Mouse (Mus musculus): ENCODE measurements at regions not wholly inside any gene's neighbourhood (a gene's known extent, or its start where the extent isn't known, plus 50 kb on each side); places are given as distances from the start of the nearest gene placed in this dataset.
"Not testable (repeated sequence)": the region's sequence is repeated elsewhere in the genome, so short reads cannot be mapped to it uniquely, and the experiment has no call there.

- intact Hi-C loops (cut with DNase I): no loop called here
- DNase-seq (ENCODE audit: low spot score in 2 of 2): peak; percentile 47 to 77
These were observed 157.0 kb upstream of the Sfswap start for GRCm38 (mm10) chr5:129344038-129344437.

- no peak for DNase-seq (ENCODE audit: low spot score in 2 of 2)
- intact Hi-C loops (cut with DNase I): no loop called here
These were observed 151.0 kb upstream of the Sfswap start for GRCm38 (mm10) chr5:129350024-129350423.

- intact Hi-C loops (cut with DNase I): no loop called here
- no peak for DNase-seq (ENCODE audit: low spot score in 2 of 2)
These were observed 147.5 kb upstream of the Sfswap start for GRCm38 (mm10) chr5:129353549-129353948.

GRCm38 (mm10) chr5:129354877-129355276 lies 146.1 kb upstream of the Sfswap start:
- intact Hi-C loops (cut with DNase I): no loop called here
- no peak for DNase-seq (ENCODE audit: low spot score in 2 of 2)

- DNase-seq (ENCODE audit: low spot score in 2 of 2): no peak
- intact Hi-C loops (cut with DNase I): no loop called here
These were observed 139.5 kb upstream of the Sfswap start for GRCm38 (mm10) chr5:129361527-129361926.

- no peak for DNase-seq (ENCODE audit: low spot score in 2 of 2)
- intact Hi-C loops (cut with DNase I): no loop called here
These were observed 137.8 kb upstream of the Sfswap start for GRCm38 (mm10) chr5:129363189-129363588.

- no peak for DNase-seq (ENCODE audit: low spot score in 2 of 2)
- intact Hi-C loops (cut with DNase I): no loop called here
These were observed 136.0 kb upstream of the Sfswap start for GRCm38 (mm10) chr5:129365026-129365425.

GRCm38 (mm10) chr5:129367266-129367665 lies 133.8 kb upstream of the Sfswap start:
- intact Hi-C loops (cut with DNase I): no loop called here
- DNase-seq (ENCODE audit: low spot score in 2 of 2): peak in 1 of 2 experiments; percentile 51

GRCm38 (mm10) chr5:129380861-129381260 lies 120.2 kb upstream of the Sfswap start:
- no peak for DNase-seq (ENCODE audit: low spot score in 2 of 2)

GRCm38 (mm10) chr5:129384976-129385375 lies 116.0 kb upstream of the Sfswap start:
- peak; percentile 32 to 73 for DNase-seq (ENCODE audit: low spot score in 2 of 2)

More at GRCm38 (mm10) chr5:129380861-129381260, 120.2 kb upstream of the Sfswap start:
- intact Hi-C loops (cut with DNase I): loop anchor here (5.0 kb wide), 2 partner anchors 199 to 319 kb away; no protein-coding TSS in a partner anchor

GRCm38 (mm10) chr5:129385965-129386643 lies 114.9 kb upstream of the Sfswap start:
- intact Hi-C loops (cut with DNase I); DNase-seq (ENCODE audit: low spot score in 2 of 2): not testable (repeated sequence)

More at GRCm38 (mm10) chr5:129384976-129385375, 116.0 kb upstream of the Sfswap start:
- intact Hi-C loops (cut with DNase I): loop anchor here (5.0 kb wide), 2 partner anchors 203 to 323 kb away; no protein-coding TSS in a partner anchor

GRCm38 (mm10) chr5:129386671-129387070 lies 114.3 kb upstream of the Sfswap start:
- DNase-seq (ENCODE audit: low spot score in 2 of 2); intact Hi-C loops (cut with DNase I): not testable (repeated sequence)

GRCm38 (mm10) chr5:129387301-129387700 lies 113.7 kb upstream of the Sfswap start:
- no peak for DNase-seq (ENCODE audit: low spot score in 2 of 2)
- intact Hi-C loops (cut with DNase I): no loop called here

GRCm38 (mm10) chr5:129390921-129391371 lies 110.1 kb upstream of the Sfswap start:
- intact Hi-C loops (cut with DNase I): loop anchor here (2.0 kb wide), 1 partner anchor 66 kb away; no protein-coding TSS in a partner anchor
- peak in 1 of 2 experiments; percentile 32 for DNase-seq (ENCODE audit: low spot score in 2 of 2)

- no peak for DNase-seq (ENCODE audit: low spot score in 2 of 2)
- intact Hi-C loops (cut with DNase I): no loop called here
These were observed 107.9 kb upstream of the Sfswap start for GRCm38 (mm10) chr5:129393150-129393549.

GRCm38 (mm10) chr5:129393606-129394255 lies 107.3 kb upstream of the Sfswap start:
- DNase-seq (ENCODE audit: low spot score in 2 of 2): peak in 1 of 2 experiments; percentile 75
- intact Hi-C loops (cut with DNase I): no loop called here

GRCm38 (mm10) chr5:129394416-129394815 lies 106.6 kb upstream of the Sfswap start:
- peak in 1 of 2 experiments; percentile 57 for DNase-seq (ENCODE audit: low spot score in 2 of 2)
- intact Hi-C loops (cut with DNase I): no loop called here

GRCm38 (mm10) chr5:129397311-129397710 lies 103.7 kb upstream of the Sfswap start:
- no peak for DNase-seq (ENCODE audit: low spot score in 2 of 2)
- intact Hi-C loops (cut with DNase I): no loop called here

- intact Hi-C loops (cut with DNase I): no loop called here
These were observed 94.8 kb upstream of the Sfswap start for GRCm38 (mm10) chr5:129406259-129406658.

GRCm38 (mm10) chr5:129409440-129410004 lies 91.5 kb upstream of the Sfswap start:
- intact Hi-C loops (cut with DNase I): no loop called here
- no peak for DNase-seq (ENCODE audit: low spot score in 2 of 2)

More at GRCm38 (mm10) chr5:129406259-129406658, 94.8 kb upstream of the Sfswap start:
- DNase-seq (ENCODE audit: low spot score in 2 of 2): no peak
